Mouse (Mus musculus): ENCODE data around the gene Polr1a. TPM values are rescaled to one million over a fixed set of nuclear protein-coding genes. Genes with fewer than 3 reads are reported as not detected.
"Not testable (repeated sequence)": the region's sequence is repeated elsewhere in the genome, so short reads cannot be mapped to it uniquely, and the experiment has no call there.

Polr1a gene
- polyA plus RNA-seq, 1 experiment from 2014 or later, result 4.9 TPM

DNA sequence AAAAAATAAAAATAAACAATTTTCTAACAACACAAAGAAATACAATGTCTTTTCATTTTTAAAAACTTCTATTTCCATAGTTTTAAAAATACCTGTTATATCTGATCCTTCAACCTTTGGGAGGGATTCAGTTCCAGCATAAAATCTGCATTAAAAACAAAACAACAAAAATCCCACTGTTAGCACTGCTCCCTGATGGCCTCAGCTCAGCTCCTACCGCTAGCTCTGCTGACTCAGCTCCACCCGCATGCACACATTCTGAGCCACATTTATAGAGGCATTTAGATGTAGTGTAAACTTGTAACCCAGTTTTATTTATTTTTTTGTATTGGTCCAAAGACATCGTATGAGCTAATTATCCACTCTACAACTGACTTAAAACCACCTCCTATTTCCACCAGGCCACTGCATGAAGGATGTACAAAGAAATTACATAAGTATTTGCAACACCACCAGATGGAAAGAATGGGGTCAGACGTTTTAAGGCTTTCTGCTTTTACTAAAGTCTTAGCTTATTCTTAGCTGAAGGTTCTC lies 1.1 kb upstream of the Polr1a start:
- Histone ChIP-seq H3K9me3 (ENCODE audit: control insufficient read depth) (no peaks in the 10 kb centered on the region), H3K4me1 (replicated peaks; ENCODE audit: control insufficient read depth, insufficient read depth, low read length) (no peaks in the 10 kb centered on the region), H3K27me3 (replicated peaks; ENCODE audit: control insufficient read depth, insufficient read depth, low read length) (no peaks in the 10 kb centered on the region), H3K9ac (ENCODE audit: low read depth, low read length) (peak overlapping the region; percentile 56), H3K4me3 (ENCODE audit: low read depth, low read length) (peak overlapping the region; percentile 65), H3K4me2 (replicated peaks; ENCODE audit: low read depth) (peak overlapping the region; percentile 74), H3K27ac (ENCODE audit: low read depth, low read length) (no peak overlapping the region), H3K36me3 (ENCODE audit: control insufficient read depth, insufficient read depth) (peaks cover 29% of the 10 kb centered on the region)
- TF ChIP-seq CTCF (IDR thresholded peaks at IDR 0.05; ENCODE audit: low read depth), result no peak
- WGBS, result 3% methylated on average over 4 of the region's 4 CpGs
- ATAC-seq, result no peak

DNA sequence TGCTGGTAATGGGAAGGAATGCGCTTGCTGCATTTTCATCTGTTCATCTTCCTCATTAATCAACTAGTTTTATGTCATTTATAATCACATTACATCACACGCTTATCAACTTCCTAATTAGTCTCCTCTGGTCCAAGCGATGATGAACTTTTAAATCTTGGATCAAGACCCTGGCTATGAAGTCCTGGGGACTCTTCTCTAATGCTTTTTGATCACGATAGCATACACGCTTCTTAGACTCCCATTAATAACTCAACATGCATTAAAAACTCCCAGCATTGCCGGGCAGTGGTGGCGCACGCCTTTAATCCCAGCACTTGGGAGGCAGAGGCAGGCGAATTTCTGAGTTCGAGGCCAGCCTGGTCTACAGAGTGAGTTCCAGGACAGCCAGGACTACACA lies 531 bp downstream of the Polr1a start:
- peak overlapping the region; percentile 56 for H3K9ac ChIP-seq (ENCODE audit: low read depth, low read length)
- peak overlapping the region; percentile 74 for H3K4me2 ChIP-seq (replicated peaks; ENCODE audit: low read depth)

DNA sequence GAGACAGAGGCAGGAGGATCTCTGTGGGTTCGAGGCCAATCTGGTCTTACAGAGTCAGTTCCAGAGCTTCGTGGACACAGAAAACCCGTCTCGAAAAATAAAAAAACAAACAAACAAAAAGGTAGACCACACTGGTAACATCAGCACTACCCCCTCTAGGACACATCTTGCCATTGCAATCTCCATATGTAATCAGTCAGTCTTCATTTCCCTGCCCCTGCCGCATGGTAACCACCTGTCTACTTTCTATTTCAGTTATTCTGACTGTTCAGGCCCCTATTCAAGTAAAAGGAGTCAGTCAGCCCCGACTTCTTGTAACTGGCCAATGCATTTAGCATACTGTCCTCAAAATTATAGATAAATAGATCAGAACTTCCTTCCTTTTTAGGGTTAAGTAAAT lies 987 bp downstream of the Polr1a start:
- 69% methylated on average over 6 of the region's 6 CpGs for WGBS
- peak; percentile 45 for TF ChIP-seq CTCF (IDR thresholded peaks at IDR 0.05; ENCODE audit: low read depth)
- Histone ChIP-seq H3K27me3 (replicated peaks; ENCODE audit: control insufficient read depth, insufficient read depth, low read length) (no peaks in the 10 kb centered on the region), H3K4me3 (ENCODE audit: low read depth, low read length) (peak overlapping the region; percentile 65; the same call in 1 of the 2 replicates), H3K36me3 (ENCODE audit: control insufficient read depth, insufficient read depth) (peaks cover 20% of the 10 kb centered on the region; the same call in 1 of the 2 replicates), H3K4me2 (replicated peaks; ENCODE audit: low read depth) (peak overlapping the region; percentile 74), H3K9me3 (ENCODE audit: control insufficient read depth) (no peaks in the 10 kb centered on the region), H3K9ac (ENCODE audit: low read depth, low read length) (no peak overlapping the region), H3K4me1 (replicated peaks; ENCODE audit: control insufficient read depth, insufficient read depth, low read length) (no peaks in the 10 kb centered on the region), H3K27ac (ENCODE audit: low read depth, low read length) (no peak overlapping the region)
- no peak for ATAC-seq

More for the DNA sequence above, 531 bp downstream of the Polr1a start:
- H3K4me1 ChIP-seq (replicated peaks; ENCODE audit: control insufficient read depth, insufficient read depth, low read length), result no peaks in the 10 kb centered on the region
- ATAC-seq, result no peak; the same call in 1 of the 2 replicates
- no peak overlapping the region for H3K27ac ChIP-seq (ENCODE audit: low read depth, low read length)
- peaks cover 22% of the 10 kb centered on the region for H3K36me3 ChIP-seq (ENCODE audit: control insufficient read depth, insufficient read depth)
- WGBS, result 15% methylated on average over 10 of the region's 10 CpGs
- TF ChIP-seq CTCF (IDR thresholded peaks at IDR 0.05; ENCODE audit: low read depth), result no peak
- no peaks in the 10 kb centered on the region for H3K9me3 ChIP-seq (ENCODE audit: control insufficient read depth)
- H3K4me3 ChIP-seq (ENCODE audit: low read depth, low read length), result peak overlapping the region; percentile 65
- no peaks in the 10 kb centered on the region for H3K27me3 ChIP-seq (replicated peaks; ENCODE audit: control insufficient read depth, insufficient read depth, low read length)

DNA sequence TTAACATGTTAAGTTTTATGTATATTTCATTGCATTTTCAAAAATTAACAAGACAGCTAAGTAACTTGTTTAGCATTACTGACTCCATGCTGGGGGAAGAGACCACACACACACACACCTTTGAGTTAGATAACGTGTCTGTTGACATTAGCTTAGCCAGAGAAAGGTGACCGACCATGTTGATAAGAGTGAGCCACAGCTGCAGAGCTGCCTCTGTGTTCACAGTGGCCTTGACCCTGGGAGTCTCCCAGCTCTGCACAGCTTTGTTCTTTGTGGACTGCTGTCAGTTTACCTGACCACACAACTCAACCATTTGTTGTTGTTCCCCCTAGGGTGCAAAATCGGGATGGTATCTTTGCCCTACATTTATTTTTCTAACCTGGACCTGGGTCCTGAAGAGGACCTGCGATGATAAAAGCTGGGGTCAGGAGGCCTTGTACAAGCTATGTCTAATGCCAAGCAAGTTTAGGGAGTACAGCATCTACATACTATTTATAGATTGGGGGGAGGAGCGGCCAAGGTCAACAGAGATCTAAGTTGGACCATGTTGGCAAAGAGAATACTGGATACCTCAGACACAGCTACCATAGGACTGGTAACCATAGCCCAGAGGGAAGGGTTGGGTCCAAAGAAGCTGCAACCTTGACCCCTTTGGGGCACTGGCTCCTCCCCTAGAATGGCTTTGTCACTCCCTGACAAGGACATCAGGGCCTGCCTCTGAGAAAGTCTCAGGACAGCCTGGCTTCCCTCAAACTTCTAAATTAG lies 3.0 kb downstream of the Polr1a start:
- H3K27ac ChIP-seq (ENCODE audit: low read depth, low read length), result no peak overlapping the region
- H3K4me1 ChIP-seq (replicated peaks; ENCODE audit: control insufficient read depth, insufficient read depth, low read length), result no peaks in the 10 kb centered on the region
- H3K9me3 ChIP-seq (ENCODE audit: control insufficient read depth), result no peaks in the 10 kb centered on the region
- no peak for ATAC-seq
- no peak overlapping the region for H3K4me3 ChIP-seq (ENCODE audit: low read depth, low read length)
- no peak overlapping the region for H3K9ac ChIP-seq (ENCODE audit: low read depth, low read length)
- H3K36me3 ChIP-seq (ENCODE audit: control insufficient read depth, insufficient read depth), result peaks cover 21% of the 10 kb centered on the region; the same call in 1 of the 2 replicates
- WGBS, result 60% methylated on average over 5 of the region's 5 CpGs
- H3K27me3 ChIP-seq (replicated peaks; ENCODE audit: control insufficient read depth, insufficient read depth, low read length), result no peaks in the 10 kb centered on the region
- no peak for TF ChIP-seq CTCF (IDR thresholded peaks at IDR 0.05; ENCODE audit: low read depth)
- H3K4me2 ChIP-seq (replicated peaks; ENCODE audit: low read depth), result no peak overlapping the region

DNA sequence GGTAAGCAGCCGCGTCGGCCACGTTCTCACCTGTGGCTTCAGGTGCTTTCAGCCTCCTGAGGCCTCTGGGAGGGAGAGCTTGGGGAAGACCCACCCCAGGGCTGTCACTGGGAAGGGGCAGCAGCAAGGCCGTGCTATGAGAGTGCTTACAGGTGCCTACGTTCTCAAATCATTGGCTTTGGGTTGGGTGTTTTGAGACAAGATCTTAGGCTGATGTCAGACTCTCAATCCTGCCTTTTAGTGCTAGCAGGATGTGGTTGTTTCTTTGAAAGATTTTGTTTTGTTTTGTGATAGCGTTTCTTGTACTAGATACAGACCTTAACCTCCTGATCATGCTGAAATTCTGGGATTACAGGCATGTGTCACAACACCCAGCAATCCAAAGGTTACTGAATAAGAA lies 11.9 kb downstream of the Polr1a start:
- Histone ChIP-seq H3K27ac (ENCODE audit: low read depth, low read length) (no peak overlapping the region), H3K4me3 (ENCODE audit: low read depth, low read length) (no peak overlapping the region), H3K9me3 (ENCODE audit: control insufficient read depth) (no peaks in the 10 kb centered on the region), H3K4me2 (replicated peaks; ENCODE audit: low read depth) (no peak overlapping the region), H3K36me3 (ENCODE audit: control insufficient read depth, insufficient read depth) (peaks cover 71% of the 10 kb centered on the region), H3K9ac (ENCODE audit: low read depth, low read length) (no peak overlapping the region), H3K27me3 (replicated peaks; ENCODE audit: control insufficient read depth, insufficient read depth, low read length) (no peaks in the 10 kb centered on the region), H3K4me1 (replicated peaks; ENCODE audit: control insufficient read depth, insufficient read depth, low read length) (no peaks in the 10 kb centered on the region)
- WGBS, result 96% methylated on average over 7 of the region's 7 CpGs
- TF ChIP-seq CTCF (IDR thresholded peaks at IDR 0.05; ENCODE audit: low read depth), result no peak
- ATAC-seq, result no peak

DNA sequence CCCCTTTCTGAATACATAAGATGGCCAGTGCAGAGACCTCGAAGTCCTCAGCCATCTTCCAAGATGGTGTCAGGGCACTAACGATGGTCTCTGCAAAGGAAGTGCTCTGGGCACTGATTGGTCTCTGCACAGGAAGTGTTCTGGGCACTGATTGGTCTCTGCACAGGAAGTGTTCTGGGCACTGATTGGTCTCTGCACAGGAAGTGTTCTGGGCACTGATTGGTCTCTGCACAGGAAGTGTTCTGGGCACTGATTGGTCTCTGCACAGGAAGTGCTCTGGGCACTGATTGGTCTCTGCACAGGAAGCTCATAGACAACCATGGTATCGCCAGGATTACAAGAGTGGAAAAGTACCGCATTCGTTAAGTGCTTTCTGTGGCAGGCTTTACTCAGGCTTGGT lies 16.4 kb downstream of the Polr1a start:
- H3K4me2 ChIP-seq (replicated peaks; ENCODE audit: low read depth); H3K9ac ChIP-seq (ENCODE audit: low read depth, low read length); H3K9me3 ChIP-seq (ENCODE audit: control insufficient read depth); H3K4me3 ChIP-seq (ENCODE audit: low read depth, low read length); H3K27me3 ChIP-seq (replicated peaks; ENCODE audit: control insufficient read depth, insufficient read depth, low read length); H3K4me1 ChIP-seq (replicated peaks; ENCODE audit: control insufficient read depth, insufficient read depth, low read length); H3K27ac ChIP-seq (ENCODE audit: low read depth, low read length); ATAC-seq: not testable (repeated sequence)
- WGBS, result 85% methylated on average over 5 of the region's 5 CpGs
- H3K36me3 ChIP-seq (ENCODE audit: control insufficient read depth, insufficient read depth), result peaks cover 57% of the 10 kb centered on the region
